Comparison of ENCODE assay signal across 10 mouse cellular contexts in genomic region chr7:109115929-109116328, GRCm38 (mm10). TPM values are rescaled to one million over a fixed set of nuclear protein-coding genes. Genes with fewer than 3 reads are reported as not detected.
DNase-seq lines count a peak whose midpoint lies in the region; ATAC-seq and TF ChIP-seq lines count a peak whose summit lies in the region.
"Had no signal": no experiment of that assay in that cellular context is flagged by ENCODE, and none has a peak within 500 bp of the region (broad histone marks: within the 10 kb centered on the region; RNA-seq: fewer than 3 reads in every experiment).

No protein-coding gene starts in this region.

- no peaks in the 10 kb centered on the region for H3K9me3 ChIP-seq in hindbrain, embryonic 15.5 days
- no peaks in the 10 kb centered on the region for H3K9me3 ChIP-seq in midbrain, embryonic 10.5 days (replicated peaks)
- no peaks in the 10 kb centered on the region for H3K9me3 ChIP-seq in stomach, embryonic 15.5 days

- no peak overlapping the region for H3K4me2 ChIP-seq in hindbrain, embryonic 15.5 days
- H3K4me2 ChIP-seq in stomach, embryonic 15.5 days = no peak overlapping the region

- intact Hi-C loops in left cerebral cortex, postnatal 4 days (cut with DNase I) = no loop called here

- peak overlapping the region; percentile 26 for H3K27ac ChIP-seq in hindbrain, embryonic 15.5 days (replicated peaks)
- peak overlapping the region; percentile 87 for H3K27ac ChIP-seq in midbrain, embryonic 10.5 days (replicated peaks)
- no peak overlapping the region for H3K27ac ChIP-seq in stomach, embryonic 15.5 days
- H3K27ac ChIP-seq in cerebellum, adult 2 months (ENCODE audit: insufficient read depth, low read length) = no peak overlapping the region

- H3K4me1 ChIP-seq in hindbrain, embryonic 15.5 days (replicated peaks) = peaks cover 19% of the 10 kb centered on the region
- peaks cover 21% of the 10 kb centered on the region for H3K4me1 ChIP-seq in midbrain, embryonic 10.5 days
- no peaks in the 10 kb centered on the region for H3K4me1 ChIP-seq in stomach, embryonic 15.5 days
- H3K4me1 ChIP-seq in cerebellum, adult 2 months (ENCODE audit: control insufficient read depth, insufficient read depth, low read length) = no peaks in the 10 kb centered on the region

- no peak overlapping the region for H3K4me3 ChIP-seq in hindbrain, embryonic 15.5 days
- H3K4me3 ChIP-seq in midbrain, embryonic 10.5 days = no peak overlapping the region
- H3K4me3 ChIP-seq in stomach, embryonic 15.5 days (replicated peaks) = no peak overlapping the region
- H3K4me3 ChIP-seq in cerebellum, adult 2 months (replicated peaks; ENCODE audit: insufficient read depth, low read depth, low read length) = no peak overlapping the region

- no peaks in the 10 kb centered on the region for H3K27me3 ChIP-seq in hindbrain, embryonic 15.5 days
- no peaks in the 10 kb centered on the region for H3K27me3 ChIP-seq in midbrain, embryonic 10.5 days (ENCODE audit: low read depth, poor library complexity, severe bottlenecking)
- no peaks in the 10 kb centered on the region for H3K27me3 ChIP-seq in stomach, embryonic 15.5 days (replicated peaks)
- no peaks in the 10 kb centered on the region for H3K27me3 ChIP-seq in cerebellum, adult 2 months (ENCODE audit: control insufficient read depth, insufficient read depth, low read length)

- ATAC-seq in hindbrain, embryonic 15.5 days (ENCODE audit: low FRiP score, low read depth) = peak; percentile 57
- ATAC-seq in stomach, embryonic 15.5 days (ENCODE audit: insufficient read depth, low FRiP score, low read depth) = peak; percentile 35; the same call in 1 of the 2 replicates

- H3K36me3 ChIP-seq in hindbrain, embryonic 15.5 days = no peaks in the 10 kb centered on the region
- no peaks in the 10 kb centered on the region for H3K36me3 ChIP-seq in midbrain, embryonic 10.5 days
- H3K36me3 ChIP-seq in stomach, embryonic 15.5 days = no peaks in the 10 kb centered on the region

- H3K9ac ChIP-seq in hindbrain, embryonic 15.5 days = no peak overlapping the region
- no peak overlapping the region for H3K9ac ChIP-seq in stomach, embryonic 15.5 days

- 24% methylated on average over 4 of the region's 4 CpGs for WGBS in hindbrain, embryonic 15.5 days
- WGBS in midbrain, embryonic 10.5 days = 68% methylated on average over 4 of the region's 4 CpGs
- 62% methylated on average over 4 of the region's 4 CpGs for WGBS in stomach, embryonic 15.5 days
- WGBS in cerebellum, adult 2 months = 24% methylated on average over 4 of the region's 4 CpGs

- TF ChIP-seq POLR2A in cerebellum, adult 2 months (IDR thresholded peaks at IDR 0.05; ENCODE audit: borderline replicate concordance, insufficient read depth, low read length) = no peak

- peak; percentile 10 for DNase-seq in left cerebral cortex, postnatal 4 days
- DNase-seq in left cerebral cortex, adult 18-20 months (ENCODE audit: low spot score in 2 of 2) = no peak
- DNase-seq in midbrain, embryonic 10.5 days (ENCODE audit: low spot score) = no peak
- no peak for DNase-seq in urinary bladder, postnatal 25 days (ENCODE audit: low spot score)
- DNase-seq in urinary bladder, postnatal 14 days (ENCODE audit: low spot score) = no peak
- DNase-seq in cerebellum, adult 2 months = no peak
- DNase-seq: gastrocnemius, postnatal 25 days; kidney, postnatal 14 days had no signal

- no peak for TF ChIP-seq CTCF in cerebellum, adult 2 months (IDR thresholded peaks at IDR 0.05; ENCODE audit: borderline replicate concordance, insufficient read depth, low read depth, low read length)

RNA-seq across cellular contexts. Expression of gene Ric3, which starts 32.8 kb away (rescaled TPM):
- 10 to 100 TPM; 37.8 to 39.4 TPM for total RNA-seq in left cerebral cortex, postnatal 4 days (2021)
- total RNA-seq in left cerebral cortex, adult 18-20 months (2021) = 10 to 100 TPM; 61.5 to 65.4 TPM
- polyA plus RNA-seq in hindbrain, embryonic 15.5 days (2015; fragmentation: Nextera tagmentation; extraction: Ambion mirVana) = 33.2 and 35.6 TPM in 2 replicates
- polyA plus RNA-seq in midbrain, embryonic 10.5 days (2016; fragmentation: Nextera tagmentation; extraction: Ambion mirVana) = 19.8 and 23.4 TPM in 2 replicates
- polyA plus RNA-seq in stomach, embryonic 15.5 days (2015; fragmentation: Nextera tagmentation; extraction: Ambion mirVana) = 2.2 and 3.3 TPM in 2 replicates
- polyA plus RNA-seq in cerebellum, adult 2 months (2012; rRNA removed) = 61.6 and 66.0 TPM in 2 replicates

RNA-seq across cellular contexts. Expression of gene Lmo1, which starts 59.1 kb away (rescaled TPM):
- total RNA-seq in left cerebral cortex, postnatal 4 days (2021) = 10 to 100 TPM; 46.0 to 48.5 TPM
- total RNA-seq in left cerebral cortex, adult 18-20 months (2021) = 10 to 100 TPM; 11.5 to 14.4 TPM
- 59.5 and 78.0 TPM in 2 replicates for polyA plus RNA-seq in hindbrain, embryonic 15.5 days (2015; fragmentation: Nextera tagmentation; extraction: Ambion mirVana)
- polyA plus RNA-seq in midbrain, embryonic 10.5 days (2016; fragmentation: Nextera tagmentation; extraction: Ambion mirVana) = 34.8 and 57.9 TPM in 2 replicates
- 5.3 and 6.4 TPM in 2 replicates for polyA plus RNA-seq in stomach, embryonic 15.5 days (2015; fragmentation: Nextera tagmentation; extraction: Ambion mirVana)
- polyA plus RNA-seq in cerebellum, adult 2 months (2012; rRNA removed) = 27.3 and 31.6 TPM in 2 replicates

Comparison
In these comparisons a context has a peak if more than half of its experiments do, and no peak if none do; other contexts are left out.
1. H3K27ac ChIP-seq: peak in hindbrain, embryonic 15.5 days (single experiment) and midbrain, embryonic 10.5 days (single experiment); none in stomach, embryonic 15.5 days (single experiment) and cerebellum, adult 2 months (single experiment).